Mouse (Mus musculus) lung, adult 2 months (tissue): ENCODE measurements around the gene Gm2897. TPM values are rescaled to one million over a fixed set of nuclear protein-coding genes. Genes with fewer than 3 reads are reported as not detected.
"Not testable (repeated sequence)": the region's sequence is repeated elsewhere in the genome, so short reads cannot be mapped to it uniquely, and the experiment has no call there.

Source experiments
- DNase-seq: peaks from one replicate; pipeline ENCODE4 v3.0.0; 2022
- H3K4me1 ChIP-seq: fragments of 200-500 bp; 2 replicates; pipeline ENCODE4 v1.6.1; 2011; ENCODE audit warnings: low read length; ENCODE audit not compliant: control insufficient read depth, insufficient read depth
- H3K4me3 ChIP-seq: fragments of 200-500 bp; replicated peaks from 2 replicates; pipeline ENCODE3; 2011; ENCODE audit warnings: low read depth, mild to moderate bottlenecking, control low read depth, low read length; ENCODE audit errors: extremely low read depth
- WGBS: fragments of 180-500 bp; shearing (Covaris S2); methylation state at CpG from one replicate; pipeline ENCODE4 v1.1.7; 2018; 5-methylcytosine and 5-hydroxymethylcytosine counted together
- polyA plus RNA-seq: library from polyadenylated mRNA; depleted of rRNA; stranded (reverse); fragments of >200 nt; gene quantifications from 2 replicates; pipeline ENCODE4 v1.2.3, GENCODE M21; 2012; rRNA removed

Gene Gm2897
- polyA plus RNA-seq = 0.08 TPM in 1 of 2 replicates, not detected in the other

DNA sequence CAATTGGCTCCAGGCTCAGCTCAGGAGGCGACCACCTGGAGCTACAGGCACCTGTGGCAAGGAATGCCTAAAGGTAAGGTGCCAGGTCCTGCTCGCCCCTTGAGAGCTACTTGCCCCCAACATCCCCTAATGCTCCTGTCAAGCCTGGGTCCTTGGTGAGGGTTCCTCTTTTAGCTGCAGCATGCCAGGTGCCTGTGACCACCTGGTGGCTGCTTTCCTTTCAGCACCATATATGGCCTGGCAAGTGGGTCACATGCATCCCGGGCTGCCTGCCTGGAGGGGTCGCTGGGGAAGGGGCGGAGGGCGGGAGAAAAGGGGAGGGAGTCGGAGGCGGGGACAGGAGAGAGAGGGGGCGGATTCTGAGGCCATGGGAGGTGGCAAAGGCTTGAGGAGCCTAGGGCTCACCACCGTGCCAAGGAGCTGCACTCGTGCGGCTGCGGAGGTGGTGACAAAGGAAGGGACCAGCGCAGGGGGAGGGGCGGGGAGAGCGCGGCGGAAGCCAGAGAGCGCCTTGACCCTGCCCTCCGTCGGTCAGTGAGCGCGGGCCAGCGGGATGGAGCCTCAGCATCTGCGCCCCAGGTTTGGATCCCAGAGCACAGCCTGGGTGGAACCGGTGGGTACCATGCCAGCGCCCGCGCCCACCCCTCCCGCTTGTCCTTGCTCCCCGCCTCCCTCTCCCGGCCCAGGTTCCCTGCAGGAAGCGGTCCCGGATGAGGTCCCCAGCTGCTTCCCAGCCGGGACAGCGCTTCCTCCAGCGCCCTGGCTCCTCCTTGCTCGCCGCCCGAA, at the start of gene Gm2897:
Gene Gm2897 (plus strand): TSS at position 559 of the 786 bp plus-strand sequence.
- WGBS = 4% methylated on average over 35 of the region's 40 CpGs
- DNase-seq = peak; percentile 2
- H3K4me3 ChIP-seq, H3K4me1 ChIP-seq: not testable (repeated sequence)

DNA sequence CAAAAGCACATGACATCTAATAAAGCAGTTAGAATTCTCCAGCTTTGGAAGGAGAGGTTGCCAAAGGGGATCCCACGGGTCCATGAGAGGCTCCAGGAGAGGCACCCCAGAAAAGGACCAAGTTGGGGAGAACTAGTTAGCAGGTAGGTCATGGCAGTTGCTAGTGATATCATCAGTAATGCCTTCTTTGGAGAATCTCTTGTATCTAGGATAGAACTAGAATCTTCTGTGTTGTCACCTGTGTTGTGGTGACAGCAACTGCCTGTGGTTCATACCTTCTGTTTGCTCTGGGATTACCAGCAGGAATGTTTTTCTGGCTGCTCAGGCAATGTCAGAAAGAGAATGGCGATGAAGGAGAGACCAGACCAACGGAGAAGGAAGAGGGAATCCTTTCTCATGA, 19.4 kb upstream of the Gm2897 start, which contains the start of gene Gm2888:
Gene Gm2888 (plus strand): TSS at position 301 of the 400 bp plus-strand sequence.
- H3K4me1 ChIP-seq, DNase-seq, H3K4me3 ChIP-seq: not testable (repeated sequence)
- 47% methylated on average over 3 of the region's 3 CpGs for WGBS

DNA sequence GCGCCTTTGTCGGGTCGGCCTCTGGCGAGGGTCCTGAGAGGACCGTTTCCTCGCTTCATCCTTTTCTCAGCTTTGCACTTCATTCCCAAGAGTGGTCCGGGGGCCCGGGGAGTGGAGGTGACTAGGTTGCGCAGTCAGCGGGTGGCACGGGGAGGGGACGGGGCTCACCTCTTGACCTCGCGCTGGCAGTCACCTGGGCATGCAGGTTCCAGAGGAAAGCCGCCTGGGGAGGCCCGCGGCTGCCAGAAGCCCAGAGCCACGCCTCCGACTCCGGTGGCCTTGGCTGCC, 372 bp downstream of the Gm2897 start:
- WGBS = 1% methylated on average over 20 of the region's 20 CpGs
- peak; percentile 18 for DNase-seq
- H3K4me3 ChIP-seq, H3K4me1 ChIP-seq: not testable (repeated sequence)

DNA sequence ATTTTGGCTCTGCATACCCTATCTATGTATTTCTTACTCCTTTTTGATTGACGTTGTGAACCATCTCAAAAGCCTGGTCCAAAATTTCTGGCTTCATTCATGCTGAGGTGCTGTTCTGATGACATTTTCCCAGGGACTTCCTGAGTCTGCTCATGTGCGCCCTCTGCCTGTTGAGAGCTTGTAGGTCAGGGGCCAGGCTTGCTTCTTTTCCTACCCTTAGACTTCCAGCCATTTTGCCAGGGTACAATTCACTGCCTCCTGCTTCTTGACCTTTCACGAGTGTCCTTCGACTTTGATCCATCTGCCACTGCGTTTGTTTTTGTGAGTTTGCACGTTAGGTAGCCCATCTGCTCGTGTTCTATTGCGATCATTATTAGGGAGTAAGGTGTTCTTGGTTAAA, 1.0 kb downstream of the Gm2897 start:
- DNase-seq = peak; percentile 2
- H3K4me1 ChIP-seq, H3K4me3 ChIP-seq: not testable (repeated sequence)
- 0% methylated on average over 4 of the region's 8 CpGs for WGBS

DNA sequence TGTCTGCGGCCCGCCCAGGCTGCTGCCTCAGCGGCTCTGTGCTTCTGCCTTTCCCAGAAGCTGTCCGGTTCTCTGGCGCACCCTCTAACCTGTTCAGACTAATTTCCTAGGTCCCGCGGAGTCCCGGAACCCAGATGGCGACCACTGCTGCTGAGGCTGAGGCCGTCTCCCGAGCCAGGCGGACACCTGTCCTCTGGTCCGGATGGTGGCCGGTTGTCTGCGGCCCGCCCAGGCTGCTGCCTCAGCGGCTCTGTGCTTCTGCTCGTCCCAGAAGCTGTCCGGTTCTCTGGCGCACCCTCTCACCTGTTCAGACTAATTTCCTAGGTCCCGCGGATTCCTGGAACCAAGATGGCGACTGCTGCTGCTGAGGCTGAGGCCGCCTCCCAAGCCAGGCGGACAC, 67.0 kb downstream of the Gm2897 start:
- WGBS = 93% methylated on average over 25 of the region's 25 CpGs
- peak; percentile 6 for DNase-seq

More for the DNA sequence above, 67.0 kb downstream of the Gm2897 start:
- not testable (repeated sequence) for H3K4me1 ChIP-seq, H3K4me3 ChIP-seq

Other genes starting within 250 kb of the Gm2897 start
- not detected in 2 replicates for gene Gm2888, start 19.3 kb upstream of the Gm2897 start, polyA plus RNA-seq
- 0.08 and 0.43 TPM in 2 replicates for gene Gm10340, start 84.7 kb downstream of the Gm2897 start, polyA plus RNA-seq
- gene Gm5795, start 139.0 kb downstream of the Gm2897 start, polyA plus RNA-seq = not detected in 2 replicates
- 0.09 and 0.10 TPM in 2 replicates for gene D830030K20Rik, start 159.2 kb downstream of the Gm2897 start, polyA plus RNA-seq